Mouse (Mus musculus): ENCODE results near the gene Zdhhc19.
"Not testable (repeated sequence)": the region's sequence is repeated elsewhere in the genome, so short reads cannot be mapped to it uniquely, and the experiment has no call there.

The Zdhhc19 gene

DNA sequence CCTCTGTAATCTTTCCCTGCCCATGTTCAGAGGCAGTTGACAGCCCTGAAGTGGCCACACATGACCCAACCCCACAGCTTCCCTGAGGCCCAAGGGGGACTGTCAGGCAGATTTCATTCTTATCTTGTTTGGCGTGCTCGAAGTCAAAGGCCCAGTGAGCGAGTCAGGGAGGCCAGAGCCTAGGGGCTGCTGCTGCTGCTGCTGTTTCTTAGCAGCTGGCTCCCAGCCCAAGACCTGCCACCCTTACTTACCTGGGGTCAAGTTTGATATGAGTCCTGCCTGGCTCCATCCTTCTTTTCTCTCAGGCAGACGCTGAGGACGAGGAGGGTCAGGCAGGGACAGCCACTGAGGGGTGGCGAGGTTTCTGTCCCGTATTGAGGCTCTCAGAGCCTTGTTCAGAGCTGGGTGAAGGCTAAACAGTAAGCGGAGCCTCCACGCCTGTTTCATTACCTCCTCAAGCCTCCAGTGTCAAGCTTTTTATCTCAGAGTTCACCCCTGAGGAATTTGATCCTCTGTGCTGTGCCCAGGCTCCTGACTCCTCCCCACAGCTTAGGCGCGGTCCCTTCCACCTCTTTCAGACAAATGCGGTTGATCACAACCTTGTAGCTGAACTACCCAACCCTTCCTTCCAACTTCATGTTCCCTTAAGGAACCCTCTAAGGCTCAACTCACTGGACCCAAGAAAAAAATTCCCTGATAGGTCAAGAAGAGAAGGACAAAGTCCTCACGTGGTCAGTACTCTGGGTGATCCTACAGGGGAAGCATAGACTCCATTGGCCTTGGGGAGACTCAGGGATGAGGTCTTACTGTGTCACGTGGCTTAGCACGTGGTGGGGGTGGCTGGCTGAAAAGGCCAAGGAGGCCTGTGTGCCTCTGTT is 8.6 kb upstream of the Zdhhc19 start, which contains the start of gene Slc51a:
Slc51a (minus strand) TSS at position 646 of the 878 bp plus-strand sequence.
- no peak for DNase-seq

GRCm38 (mm10) chr16:32488939-32489338 is 7.1 kb upstream of the Zdhhc19 start:
- no peak for DNase-seq

DNA sequence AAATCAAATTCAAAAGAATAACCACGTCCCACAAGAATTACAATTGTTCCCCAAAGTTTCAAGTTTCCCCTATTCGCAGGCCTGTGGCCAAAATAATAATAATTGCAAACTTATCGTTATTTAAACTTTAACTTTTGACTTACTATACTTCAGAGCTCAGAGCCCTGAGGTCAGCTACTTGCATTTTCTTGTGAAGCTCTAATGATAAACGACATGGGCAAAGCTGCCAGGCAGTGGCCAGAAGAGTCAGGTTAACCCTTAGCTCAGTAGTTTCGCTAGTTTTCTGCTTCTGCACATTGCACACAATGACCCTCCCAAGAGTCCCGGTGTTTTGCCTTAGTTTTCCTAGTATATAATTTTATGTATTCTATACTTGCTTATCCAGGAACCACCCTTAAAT is 1.7 kb upstream of the Zdhhc19 start:
- not testable (repeated sequence) for DNase-seq

DNA sequence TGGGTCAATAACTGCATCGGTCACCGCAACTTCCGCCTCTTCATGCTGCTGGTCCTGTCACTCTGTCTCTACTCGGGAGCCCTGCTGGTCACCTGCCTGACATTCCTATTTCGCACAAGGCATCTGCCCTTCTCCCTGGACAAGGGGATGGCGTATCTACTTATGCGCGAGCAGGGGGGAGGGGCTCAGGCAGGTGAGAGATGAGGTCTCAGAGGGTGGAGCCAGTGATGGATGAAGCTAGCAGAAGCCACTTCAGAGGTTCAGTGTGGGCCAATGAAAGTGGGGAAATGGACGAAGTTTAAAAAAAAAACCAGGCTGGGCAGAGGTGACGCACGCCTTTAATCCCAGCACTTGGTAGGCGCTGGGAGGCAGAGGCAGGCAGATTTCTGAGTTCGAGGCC is 2.9 kb downstream of the Zdhhc19 start:
- DNase-seq: no peak

- peak; percentile 95 for DNase-seq
These were observed 3.5 kb downstream of the Zdhhc19 start for GRCm38 (mm10) chr16:32499430-32500037.

DNA sequence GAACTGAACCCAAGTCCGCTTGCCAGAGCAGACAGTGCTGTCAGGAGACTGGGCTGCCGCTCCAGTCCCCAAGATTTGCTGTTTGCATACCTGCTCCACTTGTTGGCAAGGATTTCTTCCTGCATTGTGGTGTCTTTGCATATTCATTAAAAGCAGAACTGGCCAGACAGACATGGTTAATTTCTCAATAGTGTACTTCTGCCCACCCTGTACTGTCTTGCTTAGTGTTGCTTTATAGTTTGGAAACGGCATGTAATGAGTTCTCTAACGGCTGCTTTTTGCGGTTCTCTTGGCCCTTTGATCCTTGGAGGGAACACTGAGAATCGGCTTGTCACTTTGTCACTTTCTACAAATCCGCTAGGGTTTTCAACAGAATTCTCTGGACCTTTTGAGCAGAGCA is 5.4 kb downstream of the Zdhhc19 start:
- DNase-seq: no peak

DNA sequence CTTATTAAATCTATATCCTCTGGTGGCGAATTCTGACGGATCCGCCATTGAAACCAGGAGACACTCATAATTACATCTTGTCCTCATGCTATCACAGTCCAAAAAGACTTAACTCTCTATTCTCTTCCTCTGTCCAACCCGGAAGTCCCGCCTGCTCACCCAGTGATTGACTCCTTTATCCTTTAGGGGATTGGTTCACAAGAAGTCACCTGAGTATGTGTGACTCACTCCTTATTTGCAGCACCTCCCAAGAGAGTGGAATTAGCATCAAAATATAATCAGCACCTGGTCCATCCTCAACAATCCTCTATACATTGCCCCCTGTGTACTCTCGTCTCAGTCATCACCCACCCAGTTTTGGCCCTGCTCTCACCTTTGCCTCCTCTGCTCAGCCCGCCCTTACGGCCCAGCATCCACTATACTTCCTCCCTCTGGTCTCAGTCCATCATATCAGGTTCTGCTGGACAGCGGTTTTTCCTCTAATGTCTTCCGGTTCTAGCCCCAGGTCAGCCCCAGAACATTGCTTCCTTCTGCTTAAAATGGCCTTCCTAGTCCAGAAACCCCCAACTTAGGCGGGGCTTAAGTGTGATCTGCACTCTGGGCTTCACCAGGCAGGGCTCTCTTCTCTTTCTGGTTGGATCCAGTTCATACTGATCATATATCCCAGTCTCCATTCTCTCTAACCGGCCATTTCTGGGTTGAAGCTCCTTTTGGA is 6.7 kb downstream of the Zdhhc19 start:
- no peak for DNase-seq

GRCm38 (mm10) chr16:32503633-32504032 is 7.6 kb downstream of the Zdhhc19 start:
- peak; percentile 8 for DNase-seq

- no peak for DNase-seq
These were observed 10.2 kb downstream of the Zdhhc19 start for GRCm38 (mm10) chr16:32506298-32506697.

DNA sequence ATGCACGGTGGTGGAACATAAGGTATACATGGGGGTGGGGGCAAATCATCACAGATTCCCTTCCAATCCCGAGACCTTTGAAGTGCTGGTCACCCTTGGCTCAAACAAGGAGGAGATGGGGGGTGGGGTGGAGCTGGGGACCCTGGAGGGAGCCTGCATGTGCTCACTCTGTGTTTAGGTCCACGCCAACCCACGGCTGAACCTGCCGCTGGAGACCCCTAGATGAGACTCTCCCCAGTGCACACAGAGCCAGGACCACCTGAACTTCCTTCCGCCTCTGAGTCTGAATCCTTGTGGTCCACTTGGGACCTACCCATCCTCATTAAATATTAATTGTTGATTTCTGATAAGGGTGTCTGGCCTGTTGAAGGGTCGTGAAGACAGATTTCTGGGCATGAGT is 10.8 kb downstream of the Zdhhc19 start:
- DNase-seq: no peak

GRCm38 (mm10) chr16:32507407-32507806 is 11.3 kb downstream of the Zdhhc19 start:
- peak; percentile 90 for DNase-seq

GRCm38 (mm10) chr16:32508035-32508434 is 12.0 kb downstream of the Zdhhc19 start:
- DNase-seq: peak; percentile 12

DNA sequence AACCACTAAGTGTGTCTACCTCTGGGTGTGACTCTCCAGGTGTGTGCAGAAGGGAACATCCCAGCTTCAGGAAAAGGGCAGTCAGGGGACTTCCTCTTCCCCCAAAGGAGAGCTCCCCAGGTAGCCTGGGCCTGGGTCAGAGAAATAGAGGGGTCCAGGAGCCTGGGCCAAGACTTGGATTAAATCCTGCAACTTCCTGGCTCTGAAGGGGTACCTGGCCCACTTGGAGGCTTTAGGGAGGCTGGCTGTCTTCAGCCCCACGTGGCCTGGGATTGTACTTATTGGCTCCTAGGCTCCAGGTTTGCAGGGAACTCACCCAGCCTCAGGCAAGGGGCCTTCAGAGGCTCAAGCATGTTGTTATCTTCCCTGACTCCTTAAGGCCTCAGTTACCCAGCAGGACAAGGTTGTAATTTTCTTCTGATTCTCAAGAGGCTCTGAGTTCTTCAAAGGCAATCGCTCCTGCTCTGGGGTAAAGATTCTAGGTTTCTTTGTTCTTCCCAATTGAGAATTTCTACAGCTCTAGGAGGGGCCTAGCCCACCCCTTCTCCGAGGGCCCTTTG is 12.5 kb downstream of the Zdhhc19 start:
- peak; percentile 9 for DNase-seq

DNA sequence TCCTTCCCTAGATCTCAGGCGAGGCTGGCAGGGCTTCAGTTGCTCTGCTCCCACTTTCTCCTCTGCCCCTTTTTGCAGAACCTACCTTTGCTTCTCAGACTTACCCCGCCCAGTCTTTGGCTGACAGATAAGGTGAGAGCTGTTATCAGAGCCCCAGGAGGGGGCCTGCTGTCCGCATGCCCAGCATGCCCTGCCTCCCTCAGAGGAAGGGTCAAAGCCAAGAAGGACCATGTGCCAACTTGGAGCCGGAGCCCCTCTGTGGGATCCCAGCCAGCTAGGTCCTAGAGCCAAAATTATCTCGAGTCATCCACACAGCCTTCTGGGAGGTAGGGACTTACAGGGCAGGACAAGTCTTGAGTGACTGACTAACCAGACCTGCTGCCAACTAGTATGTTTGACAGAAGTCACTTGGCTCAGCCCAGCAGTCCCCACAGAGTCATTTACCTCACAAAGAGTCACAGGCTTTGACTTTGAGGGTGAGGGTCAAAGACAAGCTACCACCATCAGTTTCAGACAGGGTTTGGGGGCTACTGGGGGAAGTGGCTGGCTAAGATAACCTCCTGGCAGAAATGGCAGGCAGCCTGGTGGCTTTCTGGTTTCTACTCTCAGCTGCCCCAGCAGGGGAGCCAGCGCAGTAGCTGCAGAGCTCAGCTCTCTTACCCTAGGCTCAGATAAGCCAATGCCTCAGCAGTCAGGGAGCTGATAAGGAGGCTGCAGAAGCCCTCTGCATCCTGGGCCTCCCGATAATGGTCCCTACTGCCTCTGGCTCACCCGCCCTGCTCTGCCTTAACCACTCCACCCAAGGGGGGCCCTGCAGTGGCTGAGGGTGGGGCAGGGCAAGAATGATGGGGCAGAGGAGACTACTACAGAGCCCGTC is 13.2 kb downstream of the Zdhhc19 start:
- DNase-seq: peak; percentile 57

GRCm38 (mm10) chr16:32510399-32511337 is 14.6 kb downstream of the Zdhhc19 start:
- DNase-seq: no peak

DNA sequence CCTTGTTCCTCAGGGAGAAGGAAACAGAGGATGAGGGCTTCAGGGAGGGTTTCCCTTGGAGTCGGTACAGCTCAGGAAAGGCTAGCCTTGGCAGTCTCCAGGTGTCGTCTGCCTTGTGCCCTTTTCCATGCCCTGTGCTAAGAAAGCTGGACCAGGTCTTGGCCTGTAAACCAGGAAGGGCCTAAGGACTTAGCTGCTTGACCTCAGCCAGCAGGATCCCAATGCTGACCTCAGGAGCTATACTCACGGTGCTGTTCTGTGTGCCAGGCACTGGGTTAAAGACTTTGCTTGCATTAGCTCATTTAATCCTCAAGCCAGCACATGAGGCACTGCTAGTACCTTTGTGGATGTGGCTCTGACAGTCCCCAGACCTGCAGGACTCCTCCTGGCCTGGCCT is 15.3 kb downstream of the Zdhhc19 start:
- no peak for DNase-seq

DNA sequence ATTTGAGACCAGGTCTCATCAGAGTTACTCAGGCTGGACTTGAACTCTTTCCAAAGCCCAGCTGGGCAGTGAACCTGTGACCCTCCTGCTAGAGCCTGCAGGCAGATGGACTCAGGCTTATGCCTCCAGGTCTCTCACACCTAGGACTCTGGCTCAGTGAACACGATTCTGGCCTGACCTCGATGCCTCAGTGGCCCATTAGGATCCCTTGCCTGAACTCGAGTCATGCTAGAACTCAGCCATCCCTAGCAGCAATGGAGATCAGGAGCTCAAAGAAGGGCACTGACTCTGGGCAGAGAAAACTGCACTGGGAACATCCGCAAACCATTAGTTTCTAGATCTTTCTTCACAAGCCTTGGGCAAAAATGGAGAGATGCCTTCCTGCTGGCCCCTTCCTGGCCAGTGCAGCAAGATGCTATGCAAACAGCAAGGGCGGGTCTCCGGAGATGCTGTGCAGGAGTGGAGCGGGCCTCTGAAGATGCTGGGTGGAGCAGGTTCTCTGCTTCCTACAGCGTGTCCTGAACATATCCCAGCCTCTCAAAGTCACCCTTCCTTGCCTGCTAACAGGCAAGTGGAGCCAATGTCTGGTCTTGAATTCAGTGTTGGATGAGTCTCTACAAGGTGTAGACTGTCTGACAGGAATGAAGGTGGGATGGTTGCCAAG is 15.9 kb downstream of the Zdhhc19 start:
- no peak for DNase-seq

GRCm38 (mm10) chr16:32512921-32513320 is 16.9 kb downstream of the Zdhhc19 start:
- no peak for DNase-seq

GRCm38 (mm10) chr16:32513401-32513800 is 17.3 kb downstream of the Zdhhc19 start:
- no peak for DNase-seq

- DNase-seq: no peak
These were observed 17.9 kb downstream of the Zdhhc19 start for GRCm38 (mm10) chr16:32513948-32514347.
